Mouse (Mus musculus): ENCODE data around the gene Fbxo11.
"Not testable (repeated sequence)": the region's sequence is repeated elsewhere in the genome, so short reads cannot be mapped to it uniquely, and the experiment has no call there.

Fbxo11 gene

DNA sequence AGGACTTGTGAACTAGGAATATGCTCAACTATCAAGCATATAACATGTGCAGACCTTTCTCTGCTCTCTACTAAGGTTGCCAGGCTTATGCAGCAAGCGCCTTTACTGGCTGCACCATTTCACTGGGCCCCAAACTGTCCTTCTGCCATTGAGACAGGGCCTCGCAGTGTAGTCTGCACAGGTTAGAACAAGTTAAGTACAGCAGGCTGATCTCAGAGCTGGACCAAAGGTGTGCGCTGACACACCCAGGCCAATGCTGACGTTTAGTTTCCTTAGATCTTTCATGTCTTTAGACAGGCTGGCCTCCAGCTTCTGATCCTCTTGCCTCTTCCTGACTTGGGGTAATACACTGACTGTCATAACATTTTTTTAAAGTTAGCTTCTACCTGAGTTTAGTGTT is 67.3 kb downstream of the Fbxo11 start:
- DNase-seq: no peak

DNA sequence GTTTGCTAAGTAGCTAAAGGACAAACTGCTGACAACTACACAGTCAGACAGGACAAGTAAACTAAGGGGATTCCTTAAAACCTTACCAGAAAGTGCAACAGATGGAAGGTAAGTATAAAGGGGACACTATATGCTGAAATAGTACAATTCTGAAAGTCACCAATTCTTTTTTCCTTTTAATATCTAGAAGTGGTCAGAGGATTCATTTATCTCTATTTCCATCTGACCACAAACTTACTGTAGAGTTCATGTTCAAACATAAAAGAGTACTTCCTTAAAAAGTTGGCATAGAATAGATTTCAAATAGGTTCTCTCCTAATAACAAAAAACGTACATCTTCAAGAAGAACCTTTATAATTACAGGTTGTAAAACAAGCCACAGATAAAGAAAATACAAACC is 71.8 kb downstream of the Fbxo11 start:
- DNase-seq: no peak

DNA sequence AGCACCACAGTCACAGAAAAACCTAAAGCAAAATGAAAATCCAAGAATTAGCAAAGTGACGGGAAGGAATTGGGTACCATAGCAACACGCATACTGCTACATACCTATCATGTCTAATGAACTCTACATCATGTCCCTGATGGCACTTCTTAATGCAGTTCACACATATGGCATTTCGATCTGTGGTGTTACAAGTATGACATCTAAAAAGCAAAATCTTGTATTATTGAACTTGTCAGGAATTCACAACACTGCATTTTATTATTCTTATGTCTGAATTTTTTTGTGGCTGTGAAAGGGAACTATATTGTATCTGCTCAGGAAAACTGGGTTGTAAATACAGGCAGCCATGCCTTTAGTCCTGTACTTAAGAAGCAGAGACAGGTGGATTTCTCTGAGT is 72.9 kb downstream of the Fbxo11 start:
- DNase-seq: no peak

DNA sequence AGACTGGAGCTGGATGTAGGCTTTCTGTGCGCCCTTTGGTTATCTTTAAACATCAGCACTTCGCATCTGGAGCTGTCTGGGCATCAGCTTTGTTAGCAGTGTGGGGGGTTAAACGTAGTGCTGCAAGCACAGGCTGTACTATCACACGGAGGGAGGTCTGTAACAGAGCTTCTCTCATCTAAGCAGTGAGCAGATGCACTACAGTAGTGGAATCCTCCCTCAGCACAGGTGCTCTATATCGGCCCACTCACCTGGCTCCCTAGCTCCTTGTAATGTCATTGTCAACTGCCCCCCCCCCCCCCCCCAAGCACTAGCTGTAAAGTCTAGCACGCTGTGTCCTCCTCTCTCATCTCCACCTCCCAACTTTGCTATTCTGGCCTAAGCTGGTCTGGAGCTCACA is 77.6 kb downstream of the Fbxo11 start:
- DNase-seq: no peak

DNA sequence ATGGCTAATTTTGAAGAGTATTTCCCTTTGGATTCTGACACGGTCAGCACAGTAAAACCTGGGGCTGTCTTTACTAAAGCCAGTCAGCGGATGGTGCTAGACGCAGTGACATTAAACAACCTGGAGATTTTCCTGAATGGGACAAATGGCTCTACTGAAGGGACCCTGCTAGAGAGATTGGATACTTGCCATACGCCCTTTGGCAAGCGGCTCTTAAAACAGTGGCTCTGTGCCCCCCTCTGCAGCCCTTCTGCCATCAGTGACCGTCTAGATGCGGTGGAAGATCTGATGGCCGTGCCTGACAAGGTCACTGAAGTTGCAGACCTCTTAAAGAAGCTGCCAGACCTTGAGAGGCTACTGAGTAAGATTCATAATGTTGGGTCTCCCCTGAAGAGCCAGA is 79.2 kb downstream of the Fbxo11 start:
- no peak for DNase-seq

DNA sequence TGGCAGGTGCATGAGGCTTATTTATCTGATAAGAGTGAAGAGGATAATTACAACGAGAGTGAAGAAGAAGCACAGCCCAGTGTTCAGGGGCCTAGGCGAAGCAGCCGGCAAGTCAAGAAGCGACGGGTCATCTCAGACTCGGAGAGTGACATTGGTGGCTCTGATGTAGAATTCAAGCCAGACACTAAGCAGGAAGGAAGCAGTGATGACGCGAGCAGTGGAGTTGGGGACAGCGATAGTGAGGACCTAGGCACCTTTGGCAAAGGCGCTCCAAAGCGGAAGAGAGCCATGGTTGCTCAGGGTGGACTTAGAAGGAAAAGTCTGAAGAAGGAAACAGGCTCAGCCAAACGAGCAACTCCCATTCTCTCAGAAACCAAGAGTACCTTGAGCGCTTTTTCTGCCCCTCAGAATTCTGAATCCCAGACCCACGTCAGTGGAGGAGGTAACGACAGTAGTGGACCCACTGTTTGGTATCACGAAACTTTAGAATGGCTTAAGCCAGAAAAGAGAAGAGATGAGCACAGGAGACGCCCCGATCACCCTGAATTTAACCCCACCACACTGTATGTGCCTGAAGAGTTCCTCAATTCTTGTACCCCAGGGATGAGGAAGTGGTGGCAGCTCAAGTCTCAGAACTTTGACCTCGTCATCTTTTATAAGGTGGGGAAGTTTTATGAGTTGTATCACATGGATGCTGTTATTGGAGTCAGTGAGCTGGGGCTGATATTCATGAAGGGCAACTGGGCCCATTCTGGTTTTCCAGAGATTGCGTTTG is 80.5 kb downstream of the Fbxo11 start:
- no peak for DNase-seq

DNA sequence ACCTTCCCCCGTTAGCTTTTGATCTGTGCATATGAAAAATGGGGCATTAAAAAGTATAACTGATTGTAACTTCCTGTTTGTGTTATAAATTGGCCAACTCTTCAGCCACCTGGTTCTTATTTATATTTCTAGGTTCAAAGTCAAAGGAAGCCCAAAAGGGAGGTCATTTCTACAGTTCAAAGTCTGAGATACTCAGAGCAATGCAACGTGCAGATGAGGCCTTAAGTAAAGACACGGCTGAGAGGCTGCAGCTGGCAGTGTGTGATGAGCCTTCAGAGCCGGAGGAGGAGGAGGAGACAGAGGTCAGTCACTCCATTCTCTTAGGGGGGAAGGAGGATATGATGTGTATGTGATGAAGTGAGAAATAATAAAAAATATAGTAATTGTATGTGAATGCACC is 81.8 kb downstream of the Fbxo11 start:
- no peak for DNase-seq

DNA sequence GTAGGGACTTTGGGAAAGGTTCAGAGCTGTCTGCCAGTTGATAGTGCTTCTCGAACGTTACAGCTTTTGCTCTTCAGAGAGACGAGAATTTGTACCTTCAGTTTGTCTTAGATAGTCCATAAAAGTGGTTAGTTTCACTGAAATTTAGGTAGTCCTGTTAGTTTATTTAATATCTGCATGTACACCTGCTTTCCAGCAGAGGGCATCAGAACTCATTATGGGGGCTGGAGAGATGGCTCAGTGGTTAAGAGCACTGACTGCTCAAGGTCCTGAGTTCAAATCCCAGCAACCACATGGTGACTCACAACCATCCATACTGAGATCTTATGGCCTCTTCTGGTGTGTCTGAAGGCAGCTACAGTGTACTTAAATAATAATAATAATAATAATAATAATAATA is 83.0 kb downstream of the Fbxo11 start:
- no peak for DNase-seq

DNA sequence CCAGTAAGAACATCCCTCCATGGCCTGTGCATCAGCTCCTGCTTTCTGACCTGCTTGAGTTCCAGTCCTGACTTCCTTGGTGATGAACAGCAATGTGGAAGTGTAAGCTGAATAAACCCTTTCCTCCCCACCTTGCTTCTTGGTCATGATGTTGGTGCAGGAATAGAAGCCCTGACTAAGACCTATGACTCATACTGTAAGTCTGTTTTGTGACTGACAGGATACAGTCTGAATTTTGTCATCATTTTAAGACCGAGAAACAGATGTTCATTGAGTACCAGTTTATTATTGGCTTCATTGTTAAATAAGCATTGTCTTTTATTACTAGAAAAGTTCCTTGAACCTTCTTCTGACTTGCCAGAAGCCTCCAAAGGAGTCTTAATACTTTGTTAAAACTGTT is 85.4 kb downstream of the Fbxo11 start:
- not testable (repeated sequence) for DNase-seq

DNA sequence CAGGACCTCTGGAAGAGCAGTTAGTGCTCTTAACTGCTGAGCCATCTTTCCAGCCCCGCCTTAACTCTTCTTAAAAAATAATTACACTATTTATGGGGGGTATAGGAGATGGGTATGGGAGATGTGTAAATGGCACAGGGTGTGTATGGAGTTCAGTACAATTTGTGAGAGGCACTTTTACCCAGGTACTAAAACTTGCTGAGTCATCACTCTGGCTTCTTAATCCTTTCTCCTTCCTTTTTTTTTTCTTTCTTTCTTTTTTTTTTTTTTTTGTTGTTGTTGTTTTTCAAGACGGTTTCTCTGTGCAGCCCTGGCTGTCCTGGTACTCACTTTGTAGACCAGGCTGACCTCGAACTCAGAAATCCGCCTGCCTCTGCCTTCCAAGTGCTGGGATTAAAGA is 88.2 kb downstream of the Fbxo11 start:
- not testable (repeated sequence) for DNase-seq

DNA sequence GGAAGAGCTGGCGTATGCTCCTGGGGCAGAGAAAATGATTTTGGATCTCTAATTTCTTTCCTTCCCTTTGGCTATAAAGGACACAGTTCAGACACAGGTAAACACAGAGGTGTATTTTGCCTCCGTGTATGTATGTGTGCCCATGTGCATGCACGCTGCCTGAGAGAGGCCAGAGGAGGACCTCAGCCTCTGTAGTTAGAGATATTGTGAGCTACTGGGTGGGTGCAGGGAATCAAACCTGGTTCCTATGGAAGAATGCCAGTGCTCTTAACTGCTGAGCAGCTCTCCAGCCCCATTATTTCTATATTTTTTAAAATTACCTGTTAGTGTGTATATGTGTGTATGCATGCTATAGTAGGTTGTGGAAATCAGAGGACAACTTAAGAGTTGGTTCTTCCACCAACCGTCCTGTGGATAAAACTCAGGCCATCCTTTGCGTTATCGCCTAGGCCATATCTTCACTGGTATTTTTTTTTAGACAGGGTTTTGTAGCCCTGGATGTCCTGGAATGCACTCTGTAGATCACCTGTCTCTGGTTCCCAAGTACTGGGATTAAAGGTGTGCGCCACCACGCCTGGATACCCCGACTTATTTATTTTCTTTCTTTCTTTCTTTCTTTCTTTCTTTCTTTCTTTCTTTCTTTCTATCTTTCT is 88.8 kb downstream of the Fbxo11 start:
- DNase-seq: no peak

DNA sequence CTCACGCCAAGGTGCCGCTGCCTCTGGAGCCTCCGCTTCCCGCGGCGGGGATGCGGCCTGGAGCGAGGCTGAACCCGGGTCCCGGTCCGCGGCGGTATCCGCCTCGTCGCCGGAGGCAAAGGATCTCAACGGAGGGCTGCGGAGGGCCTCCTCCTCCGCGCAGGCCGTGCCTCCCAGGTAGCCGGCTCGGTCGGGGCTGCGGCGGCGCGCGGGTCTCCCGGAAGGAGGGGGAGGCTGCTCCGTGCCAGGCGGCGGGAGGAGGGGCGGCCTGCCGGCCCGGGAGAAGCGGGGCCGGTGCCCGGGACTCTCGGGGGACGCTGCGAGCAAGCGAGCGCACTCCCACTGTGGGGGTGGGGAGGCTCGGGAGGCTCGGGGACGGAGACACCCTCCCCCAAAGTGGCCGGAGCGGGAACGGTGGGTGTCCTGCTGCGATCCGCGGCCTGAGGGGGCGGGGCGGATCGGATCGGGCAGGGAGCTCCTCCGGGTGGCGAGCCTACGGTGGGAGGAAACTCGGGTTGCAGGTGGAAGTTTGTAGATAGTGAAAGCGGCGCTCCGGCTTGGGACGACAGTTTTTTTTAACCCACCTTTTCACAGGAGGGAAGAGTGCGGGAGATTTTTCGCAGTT is 89.8 kb downstream of the Fbxo11 start:
- DNase-seq: peak; percentile 39

DNA sequence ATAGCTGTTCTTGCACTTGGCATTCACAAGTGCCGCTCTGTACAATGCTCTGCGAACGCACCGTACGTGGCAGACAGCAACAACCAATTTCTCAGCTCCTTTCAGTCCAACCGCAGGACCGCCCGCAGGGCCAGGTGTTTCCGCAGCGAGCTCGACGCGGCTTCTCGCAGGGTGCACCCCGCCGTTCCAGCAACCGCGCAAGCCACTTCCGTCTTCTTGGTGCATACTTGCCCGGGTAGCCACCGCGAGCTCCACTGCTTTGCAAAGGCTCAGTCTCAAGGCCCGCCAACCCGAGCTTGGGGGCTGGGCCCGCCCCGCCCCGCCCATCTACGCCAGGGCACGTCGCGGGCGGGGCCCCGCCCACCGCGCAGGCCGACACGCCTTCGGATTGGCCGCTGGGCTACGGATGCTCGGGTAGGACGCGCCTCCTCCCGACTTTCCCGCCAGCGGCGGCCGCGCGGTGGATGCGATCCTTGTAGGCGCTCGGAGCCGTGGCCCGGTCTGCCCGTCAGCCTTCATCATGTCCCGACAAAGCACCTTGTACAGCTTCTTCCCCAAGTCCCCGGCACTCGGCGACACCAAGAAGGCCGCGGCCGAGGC is 90.4 kb downstream of the Fbxo11 start, which contains the start of gene Msh6:
Gene Msh6 (plus strand): TSS at position 434 of the 600 bp plus-strand sequence.
- peak; percentile 85 for DNase-seq

DNA sequence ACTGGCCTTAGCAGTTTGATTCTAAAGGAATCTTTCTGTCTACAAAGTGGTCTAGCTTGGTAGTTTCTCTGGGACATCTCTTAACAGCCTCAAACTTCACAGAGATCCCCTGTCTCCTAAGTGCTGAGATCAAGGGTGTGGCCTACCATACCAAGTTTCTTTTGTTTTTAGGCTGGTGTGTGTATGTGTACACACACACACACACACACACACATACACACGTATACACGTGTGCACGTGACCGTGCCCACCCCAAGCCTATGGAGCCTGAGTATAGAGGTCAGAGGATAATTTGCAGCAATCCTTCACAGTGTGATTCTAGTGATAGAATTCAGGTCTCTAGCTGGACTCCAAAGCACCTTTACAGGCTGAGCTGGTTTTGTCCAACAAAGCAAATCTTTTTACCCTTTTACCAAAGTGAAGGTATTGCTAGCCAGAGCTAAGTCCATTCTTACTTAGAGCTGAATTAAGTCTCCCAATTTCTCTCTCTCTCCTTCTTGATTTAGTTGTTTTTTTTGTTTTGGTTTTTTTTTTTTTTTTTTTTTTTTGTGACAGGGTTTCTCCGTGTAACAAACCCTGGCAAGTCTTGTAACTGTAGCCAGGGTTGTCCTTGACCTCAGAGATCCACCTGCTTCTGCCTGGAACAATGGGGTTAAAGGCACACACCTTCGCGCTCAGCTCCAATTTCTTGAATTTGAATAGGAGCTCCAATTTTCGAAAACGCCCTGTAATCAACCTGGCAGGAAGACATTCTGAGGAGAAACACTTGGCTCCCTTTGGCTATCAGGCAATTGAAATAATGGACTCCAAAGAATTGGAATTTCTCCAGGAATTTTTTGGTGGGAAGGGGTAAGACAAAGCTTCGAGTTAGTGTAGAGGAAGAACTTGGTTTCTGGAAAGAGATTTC is 91.6 kb downstream of the Fbxo11 start:
- no peak for DNase-seq

DNA sequence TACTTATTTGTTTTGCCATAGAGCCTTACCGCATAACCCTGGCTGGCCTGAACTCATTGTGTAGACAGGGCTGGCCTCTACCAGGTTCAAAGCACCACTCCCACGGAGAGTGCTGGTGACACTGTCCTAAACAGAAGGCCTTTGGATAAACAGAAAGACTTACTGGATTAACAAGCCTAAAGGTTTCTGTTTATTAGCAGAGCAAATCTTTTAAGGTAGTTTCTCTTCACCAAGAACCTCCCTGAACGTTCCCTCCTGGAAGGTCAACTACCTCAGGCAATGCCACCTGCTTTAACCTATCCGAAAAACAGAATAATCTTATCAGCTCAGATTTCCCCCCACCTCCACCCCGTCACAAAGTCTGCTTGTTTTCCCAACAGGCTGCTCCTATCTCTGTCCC is 92.2 kb downstream of the Fbxo11 start:
- DNase-seq: no peak

DNA sequence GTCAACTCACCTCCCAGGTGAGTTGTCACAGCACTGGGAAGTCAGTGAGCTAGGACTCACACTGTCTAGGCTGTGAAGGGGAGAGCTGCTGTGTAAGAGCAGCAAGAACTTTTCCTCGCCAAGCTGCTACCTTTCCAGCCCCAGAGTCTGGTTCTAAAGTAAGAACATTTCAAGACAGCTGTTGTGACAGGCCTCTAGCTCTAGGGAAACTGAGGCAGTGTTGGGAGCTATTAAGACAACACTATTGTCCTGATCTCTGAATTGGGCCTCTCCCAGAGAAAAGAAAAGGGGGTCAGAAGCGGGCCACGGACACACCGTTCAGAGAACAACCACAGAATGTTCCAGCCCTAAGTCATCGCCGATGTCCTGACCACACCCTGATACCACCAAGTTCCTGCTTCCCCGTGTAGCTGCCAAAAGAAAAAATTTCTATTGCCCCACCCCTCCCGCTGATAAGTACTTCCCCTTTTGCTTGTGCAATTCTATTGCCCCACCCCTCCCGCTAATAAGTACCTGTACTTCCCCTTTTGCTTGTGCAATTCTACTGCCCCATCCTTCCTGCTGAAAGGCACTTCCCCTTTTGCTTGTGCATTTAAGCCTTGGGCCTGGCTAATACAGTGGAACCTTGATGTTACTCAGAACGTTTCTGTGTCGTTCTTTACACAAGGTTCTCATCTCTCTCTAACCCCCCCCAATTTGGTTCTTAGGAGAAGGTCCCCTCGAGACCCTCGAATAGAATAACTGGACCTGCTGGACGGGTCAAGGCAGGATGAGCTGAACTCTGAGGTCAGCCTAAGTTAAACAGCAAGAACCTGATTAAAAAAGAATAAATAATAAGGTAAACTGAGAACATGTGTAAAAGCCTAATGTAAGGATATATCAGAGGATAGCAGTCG is 93.1 kb downstream of the Fbxo11 start:
- DNase-seq: not testable (repeated sequence)

DNA sequence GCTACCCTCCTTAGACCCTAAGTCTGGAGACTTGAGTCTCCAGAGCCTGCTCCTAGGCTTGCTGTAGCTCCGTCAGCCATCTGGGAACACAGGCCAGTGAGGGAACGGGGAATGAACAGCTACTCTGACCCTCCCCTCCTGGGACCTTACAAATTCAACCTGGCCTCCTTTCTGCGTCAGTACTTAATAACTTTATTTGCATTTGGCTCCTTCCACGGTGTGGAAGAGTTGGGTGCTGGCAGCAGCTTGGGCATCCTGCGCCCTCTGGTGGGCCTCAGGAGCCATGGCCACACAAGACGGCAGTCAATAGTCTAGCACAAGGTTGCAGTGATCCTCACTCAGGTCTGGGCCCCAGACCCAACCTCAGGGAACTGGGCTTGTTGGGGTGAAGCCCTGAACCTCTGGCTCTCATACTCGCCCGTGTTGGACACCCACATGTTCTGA is 96.6 kb downstream of the Fbxo11 start:
- DNase-seq: not testable (repeated sequence)

DNA sequence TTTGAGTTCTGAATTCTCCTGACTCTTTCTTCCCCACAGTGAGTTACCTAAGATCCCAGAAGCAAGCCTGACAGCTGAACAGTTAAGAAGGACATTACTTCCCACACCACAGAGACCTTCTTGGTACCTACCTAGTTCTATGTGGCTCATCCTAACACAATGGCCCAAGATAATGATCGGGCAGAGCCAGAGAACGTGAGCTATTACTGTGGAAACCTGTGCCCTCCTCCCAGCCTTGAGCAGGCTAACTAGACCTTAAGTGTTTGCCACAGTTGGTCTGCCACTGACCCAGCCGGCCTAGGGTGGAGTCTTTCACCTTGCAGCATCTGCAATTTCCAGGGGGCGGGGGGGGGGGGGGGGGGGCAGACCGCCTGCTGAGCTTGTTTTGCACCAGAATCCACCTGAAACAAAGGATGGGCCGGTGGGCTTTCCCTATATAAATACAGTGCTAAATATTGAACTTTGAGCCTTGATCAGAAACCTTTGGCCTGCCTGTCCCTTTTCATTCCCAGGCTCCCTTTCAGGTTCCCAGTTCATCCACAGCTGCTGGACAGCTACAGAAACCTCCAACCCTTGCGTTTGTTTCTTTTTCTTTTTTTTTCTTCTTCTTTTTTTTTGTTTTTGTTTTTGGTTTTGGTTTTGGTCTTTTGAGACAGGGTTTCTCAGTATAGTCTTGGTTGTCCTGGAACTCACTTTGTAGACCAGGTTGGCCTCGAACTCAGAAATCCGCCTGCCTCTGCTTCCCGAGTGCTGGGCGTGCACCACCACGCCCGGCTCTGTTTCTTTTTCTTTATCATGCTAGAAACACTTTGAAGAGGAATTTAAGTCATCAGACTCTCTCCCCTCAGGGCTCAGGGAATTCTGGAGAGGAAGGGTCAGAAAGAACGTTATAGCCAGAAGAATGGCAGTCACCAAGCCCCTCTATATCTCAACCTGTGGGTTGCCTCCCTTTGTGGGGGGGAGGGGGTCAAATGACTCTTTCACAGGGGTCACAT is 101.7 kb downstream of the Fbxo11 start:
- DNase-seq: no peak

DNA sequence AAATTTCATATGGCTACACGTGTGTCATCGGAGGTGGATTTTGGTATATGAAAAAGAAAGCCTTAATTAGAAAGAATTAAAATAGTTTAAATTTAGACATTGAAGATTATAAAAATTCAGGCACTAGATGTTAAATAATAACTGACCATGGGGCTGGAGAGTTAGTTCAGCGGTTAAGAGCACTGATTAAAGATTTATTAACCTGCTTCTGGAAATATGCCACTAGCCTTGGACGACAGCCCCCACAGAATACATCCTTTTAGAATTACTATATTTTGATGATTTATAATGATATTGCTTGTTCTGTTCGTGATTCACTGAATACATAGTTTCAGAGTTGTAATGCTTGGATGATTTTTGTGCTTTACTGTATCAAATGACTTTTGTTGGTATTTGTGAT is 105.2 kb downstream of the Fbxo11 start:
- not testable (repeated sequence) for DNase-seq

DNA sequence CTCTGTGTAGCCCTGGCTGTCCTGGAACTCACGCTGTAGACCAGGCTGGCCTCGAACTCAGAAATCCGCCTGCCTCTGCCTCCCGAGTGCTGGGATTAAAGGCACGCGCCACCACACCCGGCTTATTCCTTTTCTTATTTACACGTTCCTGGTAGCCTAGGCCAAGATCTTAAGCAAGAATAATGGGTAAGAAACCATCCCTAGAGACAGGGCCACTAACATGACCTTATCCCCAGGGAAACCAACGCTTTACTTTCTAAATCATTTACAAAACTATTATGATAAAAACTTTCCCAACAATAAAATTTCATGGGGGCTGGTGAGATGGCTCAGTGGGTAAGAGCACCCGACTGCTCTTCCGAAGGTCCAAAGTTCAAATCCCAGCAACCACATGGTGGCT is 105.7 kb downstream of the Fbxo11 start:
- DNase-seq: not testable (repeated sequence)

Measured in right cerebral cortex, adult 18-20 months (tissue).